Mouse (Mus musculus) left cerebral cortex, adult 8-10 months (tissue): Measurements from ENCODE around the gene Rnf4. TPM values are rescaled to one million over a fixed set of nuclear protein-coding genes. Genes with fewer than 3 reads are reported as not detected.

Source experiments
- total RNA-seq, 4 experiments: library from RNA; stranded (reverse); gene quantifications; 2 replicates each; pipeline ENCODE4 v1.2.4; 2022

Rnf4 gene
- total RNA-seq, 4 experiments from 2014 or later, result 84.4 to 90.9 (median 87.9) TPM

Other genes with a start within 250 kb of the Rnf4 start
- 1 to 10 TPM in 2 of 4 experiments, under 1 TPM in 2; 0.80 to 2.5 (median 1.3) TPM for gene Poln, start 166.8 kb upstream of the Rnf4 start, total RNA-seq
- gene Haus3, start 166.8 kb upstream of the Rnf4 start, total RNA-seq, result 10 to 100 TPM in 1 of 4 experiments, 1 to 10 TPM in 3; 7.1 to 12.4 (median 7.4) TPM
- gene Mxd4, start 148.6 kb upstream of the Rnf4 start, total RNA-seq, result 10 to 100 TPM; 68.7 to 79.4 (median 72.7) TPM
- 10 to 100 TPM; 57.7 to 68.9 (median 59.1) TPM for gene Zfyve28, start 47.8 kb upstream of the Rnf4 start, total RNA-seq
- 1 to 10 TPM; 1.1 to 1.9 (median 1.6) TPM for gene Cfap99, start 47.7 kb upstream of the Rnf4 start, total RNA-seq
- gene Fam193a, start 33.6 kb downstream of the Rnf4 start, total RNA-seq, result 10 to 100 TPM; 43.1 to 49.3 (median 43.2) TPM
- 10 to 100 TPM; 15.4 to 24.0 (median 20.9) TPM for gene Tnip2, start 177.7 kb downstream of the Rnf4 start, total RNA-seq
- gene Sh3bp2, start 189.5 kb downstream of the Rnf4 start, total RNA-seq, result 1 to 10 TPM; 2.6 to 8.7 (median 4.6) TPM
- 100 to 1,000 TPM; 396 to 434 (median 416) TPM for gene Add1, start 237.4 kb downstream of the Rnf4 start, total RNA-seq